Mouse (Mus musculus) heart, adult 2 months (tissue): ENCODE results near the gene Pcdh17. TPM values are rescaled to one million over a fixed set of nuclear protein-coding genes. Genes with fewer than 3 reads are reported as not detected.

Experiments
- DNase-seq, 2 experiments: peaks; one replicate each; pipeline ENCODE4 v3.0.0; 2021
- H3K27ac ChIP-seq: fragments of 200-600 bp; 2 replicates; pipeline ENCODE4 v1.8.1; 2022
- H3K27me3 ChIP-seq: fragments of 200-500 bp; 2 replicates; pipeline ENCODE4 v1.6.1; 2012; ENCODE audit warnings: mild to moderate bottlenecking, low read length, inconsistent platforms, mixed read lengths; ENCODE audit not compliant: control insufficient read depth, insufficient read depth
- H3K36me3 ChIP-seq: fragments of 200-500 bp; 2 replicates; pipeline ENCODE4 v1.6.1; 2012; ENCODE audit warnings: low read length, inconsistent platforms; ENCODE audit not compliant: control insufficient read depth, insufficient read depth
- H3K4me1 ChIP-seq: fragments of 200-500 bp; 2 replicates; pipeline ENCODE4 v1.6.1; 2011; ENCODE audit warnings: low read length; ENCODE audit not compliant: control insufficient read depth, insufficient read depth
- H3K4me3 ChIP-seq: fragments of 200-600 bp; 2 replicates; pipeline ENCODE4 v1.8.1; 2022
- H3K79me2 ChIP-seq: fragments of 200-500 bp; replicated peaks from 2 replicates; pipeline ENCODE4 v1.6.1; 2012; ENCODE audit warnings: mild to moderate bottlenecking, inconsistent platforms, low read length, moderate library complexity, mixed read lengths; ENCODE audit not compliant: control insufficient read depth, insufficient read depth
- H3K9ac ChIP-seq: fragments of 200-500 bp; 2 replicates; pipeline ENCODE4 v1.6.1; 2012; ENCODE audit warnings: low read depth, mild to moderate bottlenecking, control low read depth, inconsistent platforms, low read length, mixed read lengths
- CTCF ChIP-seq: fragments of 200-600 bp; IDR thresholded peaks from 2 replicates; pipeline ENCODE4 v1.8.1; 2022; ENCODE audit warnings: antibody characterized with exemption, mild to moderate bottlenecking, moderate library complexity
- EP300 ChIP-seq: fragments of 200-500 bp; IDR thresholded peaks from 2 replicates; pipeline ENCODE4 v1.6.1; 2011; ENCODE audit warnings: low read depth, low read length, control low read depth; ENCODE audit not compliant: insufficient read depth
- POLR2A ChIP-seq: fragments of 200-500 bp; IDR thresholded peaks from 2 replicates; pipeline ENCODE4 v1.6.1; 2011; ENCODE audit warnings: mild to moderate bottlenecking, low read depth, low read length, control low read depth; ENCODE audit not compliant: insufficient read depth
- WGBS: fragments of 180-500 bp; shearing (Covaris S2); methylation state at CpG from one replicate; pipeline ENCODE4 v1.1.7; 2018; 5-methylcytosine and 5-hydroxymethylcytosine counted together
- intact Hi-C: fragments of 180-260 bp; cut with DNase I; formaldehyde crosslinking; loops from one replicate; pipeline ENCODE4 v1.15.1; 2025
- polyA plus RNA-seq: library from polyadenylated mRNA; depleted of rRNA; stranded (reverse); fragments of >200 nt; gene quantifications from 2 replicates; pipeline ENCODE4 v1.2.3, GENCODE M21; 2012
- total RNA-seq, 2 experiments: library from RNA; stranded (reverse); gene quantifications; 2 replicates each; pipeline ENCODE4 v1.2.3; 2021

The Pcdh17 gene
- total and polyA plus RNA-seq, 3 experiments, result 1.2 to 2.4 (median 1.7) TPM

- H3K4me3 ChIP-seq, result peak overlapping the region; percentile 54
- H3K79me2 ChIP-seq, result no peaks in the 10 kb centered on the region
- TF ChIP-seq CTCF (no peak), POLR2A (no peak), EP300 (no peak)
- peaks cover 7% of the 10 kb centered on the region; the same call in 1 of the 2 replicates for H3K27me3 ChIP-seq
- H3K27ac ChIP-seq, result peak overlapping the region; percentile 61; the same call in 1 of the 2 replicates
- no peaks in the 10 kb centered on the region for H3K36me3 ChIP-seq
- peak; percentile 15 to 40 for DNase-seq
- intact Hi-C loops, result loop anchor here (10.0 kb wide), 2 partner anchors 82 to 1882 kb away; no protein-coding TSS in a partner anchor
- WGBS, result 1% methylated on average over 26 of the region's 30 CpGs
- H3K4me1 ChIP-seq, result no peaks in the 10 kb centered on the region
- peak overlapping the region; percentile 34 for H3K9ac ChIP-seq
These were observed 655 bp upstream of the Pcdh17 start for GRCm38 (mm10) chr14:84442528-84443287.

DNA sequence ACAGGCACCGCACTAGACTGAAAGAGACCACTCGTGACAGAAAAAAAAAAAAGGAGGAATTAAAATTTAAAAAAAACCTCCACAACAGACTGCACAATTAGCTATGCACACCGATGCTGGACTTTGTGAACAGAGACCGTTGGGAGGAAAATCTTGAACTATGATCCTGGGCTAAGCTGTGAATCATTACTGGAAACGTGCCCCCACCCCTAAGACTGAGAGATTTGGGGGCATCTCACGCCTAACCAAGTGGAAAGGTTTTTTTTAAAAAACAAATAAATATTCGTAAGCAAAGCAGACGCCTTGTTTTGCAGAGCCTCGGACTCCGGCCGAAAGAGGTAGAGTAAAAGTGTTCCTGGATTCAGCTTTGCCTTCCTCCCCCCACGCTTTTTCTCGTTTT is 398 bp downstream of the Pcdh17 start:
- peak overlapping the region; percentile 57; the same call in 1 of the 2 replicates for H3K9ac ChIP-seq
- 1% methylated on average over 13 of the region's 13 CpGs for WGBS
- H3K79me2 ChIP-seq, result no peaks in the 10 kb centered on the region
- peak overlapping the region; percentile 54 for H3K4me3 ChIP-seq
- no peak for DNase-seq
- H3K27me3 ChIP-seq, result peaks cover 13% of the 10 kb centered on the region; the same call in 1 of the 2 replicates
- peak overlapping the region; percentile 40; the same call in 1 of the 2 replicates for H3K27ac ChIP-seq
- intact Hi-C loops, result loop anchor here (2.0 to 10.0 kb wide), 3 partner anchors 19 to 1881 kb away; no protein-coding TSS in a partner anchor
- TF ChIP-seq POLR2A (no peak), EP300 (no peak), CTCF (no peak)
- no peaks in the 10 kb centered on the region for H3K4me1 ChIP-seq
- H3K36me3 ChIP-seq, result no peaks in the 10 kb centered on the region

DNA sequence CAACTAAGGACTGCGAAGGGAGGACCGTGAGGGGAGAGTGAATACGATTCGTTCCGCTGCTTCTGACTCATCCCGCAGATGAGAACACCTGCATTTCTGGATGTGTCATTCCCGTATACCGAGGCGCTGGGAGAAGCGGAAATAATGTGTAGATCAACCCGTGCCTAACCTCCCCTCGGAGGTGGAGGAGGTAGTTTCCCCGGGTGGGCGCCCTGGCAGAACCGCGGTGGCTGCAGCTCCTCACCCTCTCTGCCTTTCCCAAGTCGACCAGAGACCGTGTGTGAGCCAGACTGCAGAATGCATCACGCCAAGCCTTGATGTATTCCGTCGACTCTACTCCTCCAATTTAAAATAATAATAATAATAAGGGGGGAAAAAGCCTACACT is 906 bp downstream of the Pcdh17 start:
- intact Hi-C loops, result loop anchor here (2.0 to 10.0 kb wide), 3 partner anchors 19 to 1881 kb away; no protein-coding TSS in a partner anchor
- Histone ChIP-seq H3K27ac (peak overlapping the region; percentile 56), H3K4me3 (peak overlapping the region; percentile 54), H3K4me1 (no peaks in the 10 kb centered on the region), H3K9ac (no peak overlapping the region), H3K79me2 (no peaks in the 10 kb centered on the region), H3K36me3 (no peaks in the 10 kb centered on the region), H3K27me3 (peaks cover 13% of the 10 kb centered on the region; the same call in 1 of the 2 replicates)
- WGBS, result under 1% methylated on average over 21 of the region's 21 CpGs
- DNase-seq, result peak; percentile 20 to 56
- TF ChIP-seq EP300, result no peak
- no peak for TF ChIP-seq POLR2A
- TF ChIP-seq CTCF, result no peak

- peak; percentile 16 to 32 for DNase-seq
- Histone ChIP-seq H3K4me1 (no peaks in the 10 kb centered on the region), H3K4me3 (peak overlapping the region; percentile 63), H3K27ac (peak overlapping the region; percentile 73), H3K36me3 (no peaks in the 10 kb centered on the region), H3K27me3 (peaks cover 13% of the 10 kb centered on the region; the same call in 1 of the 2 replicates), H3K79me2 (no peaks in the 10 kb centered on the region), H3K9ac (peak overlapping the region; percentile 55)
- 1% methylated on average over 20 of the region's 21 CpGs for WGBS
- no peak for TF ChIP-seq EP300
- intact Hi-C loops, result loop anchor here (2.0 to 10.0 kb wide), 3 partner anchors 18 to 1880 kb away; no protein-coding TSS in a partner anchor
These were observed 1.5 kb downstream of the Pcdh17 start for GRCm38 (mm10) chr14:84444663-84445502.

DNA sequence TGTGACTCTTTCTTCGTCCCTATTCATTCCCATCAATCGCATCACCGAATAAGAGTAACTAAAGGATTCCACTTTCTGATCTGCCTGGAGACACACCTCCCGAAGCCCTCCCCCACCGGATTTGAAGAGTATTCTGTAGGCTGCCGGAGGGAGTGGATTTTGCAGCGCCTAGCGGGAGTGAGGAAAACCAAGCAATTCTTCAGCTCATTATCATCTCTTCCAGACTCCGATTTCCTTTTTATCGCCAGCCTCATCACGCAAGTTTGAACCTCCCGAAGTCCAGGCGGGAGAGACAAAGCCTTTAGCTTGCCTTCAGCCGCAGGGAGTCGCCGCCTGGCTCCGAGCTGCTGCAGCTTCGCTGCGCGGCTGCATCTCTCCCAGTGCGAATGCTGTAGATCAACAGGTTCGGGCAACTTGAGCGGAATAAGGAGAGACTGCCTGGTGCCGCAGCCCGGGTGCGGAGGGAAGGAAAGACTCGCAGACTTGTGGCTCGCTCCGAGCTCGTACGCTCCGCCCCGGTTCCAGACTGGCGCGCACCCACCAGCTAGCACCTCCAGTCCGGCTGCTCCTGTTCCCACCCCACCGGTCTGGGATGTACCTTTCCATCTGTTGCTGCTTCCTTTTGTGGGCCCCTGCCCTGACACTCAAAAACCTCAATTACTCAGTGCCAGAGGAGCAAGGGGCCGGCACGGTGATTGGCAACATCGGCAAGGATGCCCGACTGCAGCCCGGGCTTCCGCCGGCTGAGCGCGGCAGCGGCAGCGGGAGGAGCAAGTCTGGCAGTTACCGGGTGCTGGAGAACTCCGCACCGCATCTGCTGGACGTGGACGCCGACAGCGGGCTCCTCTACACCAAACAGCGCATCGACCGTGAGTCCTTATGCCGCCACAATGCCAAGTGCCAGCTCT is 2.4 kb downstream of the Pcdh17 start:
- peak overlapping the region; percentile 63 for H3K4me3 ChIP-seq
- peak overlapping the region; percentile 73 for H3K27ac ChIP-seq
- DNase-seq, result peak; percentile 47 to 63
- under 1% methylated on average over 59 of the region's 59 CpGs for WGBS
- no peaks in the 10 kb centered on the region for H3K4me1 ChIP-seq
- intact Hi-C loops, result loop anchor here (2.0 to 10.0 kb wide), 3 partner anchors 17 to 1879 kb away; no protein-coding TSS in a partner anchor
- no peak for TF ChIP-seq POLR2A
- TF ChIP-seq EP300, result no peak
- TF ChIP-seq CTCF, result no peak
- H3K27me3 ChIP-seq, result peaks cover 13% of the 10 kb centered on the region; the same call in 1 of the 2 replicates
- H3K9ac ChIP-seq, result peak overlapping the region; percentile 55
- no peaks in the 10 kb centered on the region for H3K79me2 ChIP-seq
- no peaks in the 10 kb centered on the region for H3K36me3 ChIP-seq
